Mouse (Mus musculus): Measurements from ENCODE around the gene Ptgis. TPM values are rescaled to one million over a fixed set of nuclear protein-coding genes. Genes with fewer than 3 reads are reported as not detected.

Gene Ptgis
- polyA plus RNA-seq, 1 experiment from 2014 or later, result 4.9 TPM

GRCm38 (mm10) chr2:167179301-167179700 is 61.1 kb downstream of the Ptgis start:
- WGBS, result 89% methylated on average over 10 of the region's 10 CpGs

DNA sequence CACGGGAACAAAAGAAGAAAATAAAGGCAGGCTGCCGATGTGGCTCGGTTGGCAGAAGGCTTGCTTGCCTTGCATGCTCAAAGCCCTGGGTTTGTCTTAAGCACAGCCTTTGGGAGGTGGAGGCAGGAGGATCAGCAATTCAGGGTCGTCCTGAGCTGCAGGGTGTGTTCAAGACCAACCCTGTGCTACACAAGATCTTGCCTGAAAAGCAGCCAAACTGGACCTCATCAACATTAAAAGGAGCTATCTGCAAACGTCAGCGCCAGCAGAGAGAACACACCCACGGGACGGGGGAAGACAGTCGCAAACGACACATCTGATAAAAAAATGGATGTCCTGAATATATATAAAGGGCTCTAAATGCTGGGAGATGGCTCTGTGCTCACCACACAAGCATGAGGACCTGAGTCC is 63.2 kb downstream of the Ptgis start:
- Histone ChIP-seq H3K4me2 (replicated peaks) (no peak overlapping the region), H3K27ac (no peak overlapping the region), H3K27me3 (ENCODE audit: control insufficient read depth, insufficient read depth, low read length) (no peaks in the 10 kb centered on the region), H3K9ac (no peak overlapping the region), H3K36me3 (replicated peaks; ENCODE audit: control insufficient read depth, insufficient read depth) (no peaks in the 10 kb centered on the region; the same call in 1 of the 2 replicates), H3K4me1 (replicated peaks; ENCODE audit: control insufficient read depth, insufficient read depth, low read length) (no peaks in the 10 kb centered on the region), H3K9me3 (ENCODE audit: control insufficient read depth, low read length) (no peaks in the 10 kb centered on the region), H3K4me3 (replicated peaks; ENCODE audit: low read length) (no peak overlapping the region)
- DNase-seq (ENCODE audit: low spot score) (no peak), ATAC-seq (ENCODE audit: low FRiP score) (no peak)
- WGBS, result 63% methylated on average over 10 of the region's 10 CpGs

More at GRCm38 (mm10) chr2:167179301-167179700, 61.1 kb downstream of the Ptgis start:
- Histone ChIP-seq H3K9me3 (ENCODE audit: control insufficient read depth, low read length) (no peaks in the 10 kb centered on the region), H3K36me3 (replicated peaks; ENCODE audit: control insufficient read depth, insufficient read depth) (peaks cover 4% of the 10 kb centered on the region; the same call in 1 of the 2 replicates), H3K27ac (no peak overlapping the region), H3K4me3 (replicated peaks; ENCODE audit: low read length) (no peak overlapping the region), H3K9ac (no peak overlapping the region), H3K4me1 (replicated peaks; ENCODE audit: control insufficient read depth, insufficient read depth, low read length) (0 out of 2 replicates have a peak, but pooled peaks cover 2% of the 10 kb centered on the region), H3K4me2 (replicated peaks) (no peak overlapping the region), H3K27me3 (ENCODE audit: control insufficient read depth, insufficient read depth, low read length) (no peaks in the 10 kb centered on the region)
- no peak for DNase-seq (ENCODE audit: low spot score)
- ATAC-seq (ENCODE audit: low FRiP score), result no peak

DNA sequence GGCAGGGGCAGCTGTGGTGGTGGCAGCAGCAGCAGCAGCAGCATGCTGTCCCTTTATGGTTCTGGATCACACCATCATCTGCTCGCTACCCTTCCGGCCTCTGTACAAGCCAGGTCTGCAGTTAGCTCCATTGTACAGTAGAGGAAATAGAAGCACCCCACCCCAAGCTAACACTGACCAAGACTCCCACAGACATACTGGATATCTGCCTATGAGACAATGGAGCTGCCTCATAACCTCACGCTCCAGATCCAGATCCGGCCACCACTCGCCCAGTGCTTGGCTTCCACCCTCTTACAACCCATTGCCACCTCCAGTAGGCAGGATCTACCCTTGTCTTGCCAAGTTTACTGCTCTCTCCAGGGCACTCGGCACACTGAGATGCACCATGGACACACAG is 65.1 kb downstream of the Ptgis start:
- Histone ChIP-seq H3K27me3 (ENCODE audit: control insufficient read depth, insufficient read depth, low read length) (no peaks in the 10 kb centered on the region), H3K4me1 (replicated peaks; ENCODE audit: control insufficient read depth, insufficient read depth, low read length) (no peaks in the 10 kb centered on the region), H3K4me3 (replicated peaks; ENCODE audit: low read length) (no peak overlapping the region), H3K9me3 (ENCODE audit: control insufficient read depth, low read length) (no peaks in the 10 kb centered on the region), H3K27ac (no peak overlapping the region), H3K4me2 (replicated peaks) (no peak overlapping the region), H3K36me3 (replicated peaks; ENCODE audit: control insufficient read depth, insufficient read depth) (no peaks in the 10 kb centered on the region; the same call in 1 of the 2 replicates), H3K9ac (no peak overlapping the region)
- 91% methylated on average over 6 of the region's 6 CpGs for WGBS
- DNase-seq (ENCODE audit: low spot score) (no peak), ATAC-seq (ENCODE audit: low FRiP score) (no peak)

GRCm38 (mm10) chr2:167173051-167173875 is 67.1 kb downstream of the Ptgis start:
- H3K4me1 ChIP-seq (replicated peaks; ENCODE audit: control insufficient read depth, insufficient read depth, low read length), result no peaks in the 10 kb centered on the region
- ATAC-seq (ENCODE audit: low FRiP score), result no peak
- no peak overlapping the region for H3K4me3 ChIP-seq (replicated peaks; ENCODE audit: low read length)
- 80% methylated on average over 5 of the region's 5 CpGs for WGBS
- no peak overlapping the region for H3K27ac ChIP-seq
- H3K27me3 ChIP-seq (ENCODE audit: control insufficient read depth, insufficient read depth, low read length), result no peaks in the 10 kb centered on the region
- no peak for DNase-seq (ENCODE audit: low spot score)
- no peaks in the 10 kb centered on the region; the same call in 1 of the 2 replicates for H3K36me3 ChIP-seq (replicated peaks; ENCODE audit: control insufficient read depth, insufficient read depth)
- H3K9ac ChIP-seq, result no peak overlapping the region
- no peak overlapping the region for H3K4me2 ChIP-seq (replicated peaks)
- no peaks in the 10 kb centered on the region for H3K9me3 ChIP-seq (ENCODE audit: control insufficient read depth, low read length)

- Histone ChIP-seq H3K4me2 (replicated peaks) (no peak overlapping the region), H3K27me3 (ENCODE audit: control insufficient read depth, insufficient read depth, low read length) (no peaks in the 10 kb centered on the region), H3K36me3 (replicated peaks; ENCODE audit: control insufficient read depth, insufficient read depth) (no peaks in the 10 kb centered on the region), H3K4me3 (replicated peaks; ENCODE audit: low read length) (no peak overlapping the region), H3K27ac (no peak overlapping the region), H3K9me3 (ENCODE audit: control insufficient read depth, low read length) (no peaks in the 10 kb centered on the region), H3K9ac (no peak overlapping the region), H3K4me1 (replicated peaks; ENCODE audit: control insufficient read depth, insufficient read depth, low read length) (no peaks in the 10 kb centered on the region)
- 65% methylated on average over 11 of the region's 11 CpGs for WGBS
- ATAC-seq (ENCODE audit: low FRiP score), result no peak
- DNase-seq (ENCODE audit: low spot score), result no peak
These were observed 72.7 kb downstream of the Ptgis start for GRCm38 (mm10) chr2:167167515-167168212.

DNA sequence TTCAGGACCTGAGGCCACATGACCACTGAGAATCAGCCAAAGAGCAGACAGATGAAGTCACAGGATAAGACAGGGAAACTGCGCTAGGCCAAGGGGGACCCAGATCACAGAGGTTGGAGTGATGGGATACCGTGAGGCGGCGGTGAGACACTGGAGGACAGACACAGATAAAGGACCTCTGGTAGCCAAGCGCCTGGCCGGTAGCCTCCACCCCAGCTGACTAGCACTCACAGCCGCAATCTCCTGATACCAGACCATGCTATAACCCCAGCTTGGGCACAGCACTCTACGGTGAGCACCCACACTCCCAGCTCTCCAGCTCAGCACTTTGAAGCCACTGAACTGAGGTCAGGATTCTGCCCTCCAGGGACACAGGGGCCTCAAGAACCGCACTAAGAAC is 76.8 kb downstream of the Ptgis start:
- H3K4me2 ChIP-seq (replicated peaks), result no peak overlapping the region
- H3K4me3 ChIP-seq (replicated peaks; ENCODE audit: low read length), result no peak overlapping the region
- H3K9ac ChIP-seq, result no peak overlapping the region
- H3K4me1 ChIP-seq (replicated peaks; ENCODE audit: control insufficient read depth, insufficient read depth, low read length), result no peaks in the 10 kb centered on the region
- no peaks in the 10 kb centered on the region for H3K27me3 ChIP-seq (ENCODE audit: control insufficient read depth, insufficient read depth, low read length)
- H3K27ac ChIP-seq, result no peak overlapping the region
- ATAC-seq (ENCODE audit: low FRiP score) (no peak), DNase-seq (ENCODE audit: low spot score) (no peak)
- no peaks in the 10 kb centered on the region for H3K36me3 ChIP-seq (replicated peaks; ENCODE audit: control insufficient read depth, insufficient read depth)
- WGBS, result 95% methylated on average over 9 of the region's 9 CpGs
- H3K9me3 ChIP-seq (ENCODE audit: control insufficient read depth, low read length), result no peaks in the 10 kb centered on the region

DNA sequence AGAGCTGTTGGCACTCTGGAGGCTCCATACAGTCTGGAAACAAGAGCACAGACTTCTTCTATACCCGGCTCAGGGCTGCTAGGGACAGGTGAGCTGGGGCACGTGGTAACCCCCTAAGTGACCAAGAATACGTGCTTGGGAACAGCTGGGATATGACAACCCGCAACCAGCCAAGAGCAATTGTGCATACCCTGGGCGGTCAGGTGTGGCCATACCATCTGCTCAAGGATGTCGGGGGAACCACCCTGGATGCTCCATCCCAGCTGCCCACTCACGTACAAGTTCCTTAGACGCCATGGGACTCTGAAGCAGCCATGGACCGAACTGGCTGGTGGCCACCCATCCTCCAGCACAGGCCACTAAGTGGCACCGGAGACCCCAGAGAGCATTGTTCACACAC is 77.3 kb downstream of the Ptgis start:
- Histone ChIP-seq H3K27ac (no peak overlapping the region), H3K9ac (no peak overlapping the region), H3K4me1 (replicated peaks; ENCODE audit: control insufficient read depth, insufficient read depth, low read length) (no peaks in the 10 kb centered on the region), H3K9me3 (ENCODE audit: control insufficient read depth, low read length) (no peaks in the 10 kb centered on the region), H3K4me3 (replicated peaks; ENCODE audit: low read length) (no peak overlapping the region), H3K36me3 (replicated peaks; ENCODE audit: control insufficient read depth, insufficient read depth) (no peaks in the 10 kb centered on the region), H3K27me3 (ENCODE audit: control insufficient read depth, insufficient read depth, low read length) (no peaks in the 10 kb centered on the region), H3K4me2 (replicated peaks) (no peak overlapping the region)
- ATAC-seq (ENCODE audit: low FRiP score) (no peak), DNase-seq (ENCODE audit: low spot score) (no peak)
- 84% methylated on average over 10 of the region's 10 CpGs for WGBS

DNA sequence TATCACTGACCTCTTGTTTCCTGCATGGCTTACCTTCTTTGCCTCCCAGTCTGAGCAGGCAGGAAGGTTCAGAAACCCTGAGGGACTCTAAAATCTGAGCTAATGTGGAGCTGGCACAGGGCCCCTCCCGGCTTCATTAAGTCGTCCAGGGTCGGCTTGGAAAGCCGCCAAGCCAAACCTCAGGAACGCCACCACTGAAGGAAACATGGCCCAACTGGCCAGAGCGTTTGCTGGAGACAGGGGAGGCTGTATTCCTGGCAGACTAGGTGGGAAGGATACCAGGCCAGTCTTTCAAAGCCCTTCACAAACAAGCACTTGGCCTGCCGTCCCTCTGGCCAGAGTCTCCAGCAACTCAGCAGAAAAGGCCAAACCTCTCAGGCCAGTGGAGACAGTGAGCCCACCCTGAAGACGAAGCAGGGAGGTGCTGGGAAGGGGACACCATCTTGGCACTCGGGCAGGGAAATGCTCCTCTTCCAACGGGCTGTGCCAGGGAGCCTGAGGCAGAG is 77.8 kb downstream of the Ptgis start:
- ATAC-seq (ENCODE audit: low FRiP score), result no peak
- no peaks in the 10 kb centered on the region for H3K9me3 ChIP-seq (ENCODE audit: control insufficient read depth, low read length)
- no peaks in the 10 kb centered on the region for H3K4me1 ChIP-seq (replicated peaks; ENCODE audit: control insufficient read depth, insufficient read depth, low read length)
- no peak overlapping the region for H3K27ac ChIP-seq
- DNase-seq (ENCODE audit: low spot score), result peak; percentile 38
- 68% methylated on average over 10 of the region's 10 CpGs for WGBS
- H3K4me2 ChIP-seq (replicated peaks), result no peak overlapping the region
- H3K4me3 ChIP-seq (replicated peaks; ENCODE audit: low read length), result no peak overlapping the region
- H3K27me3 ChIP-seq (ENCODE audit: control insufficient read depth, insufficient read depth, low read length), result no peaks in the 10 kb centered on the region
- no peaks in the 10 kb centered on the region for H3K36me3 ChIP-seq (replicated peaks; ENCODE audit: control insufficient read depth, insufficient read depth)
- no peak overlapping the region for H3K9ac ChIP-seq

GRCm38 (mm10) chr2:167159721-167160120 is 80.7 kb downstream of the Ptgis start:
- no peak overlapping the region for H3K9ac ChIP-seq
- DNase-seq (ENCODE audit: low spot score), result no peak
- no peak for ATAC-seq (ENCODE audit: low FRiP score)
- H3K4me1 ChIP-seq (replicated peaks; ENCODE audit: control insufficient read depth, insufficient read depth, low read length), result peaks cover 11% of the 10 kb centered on the region
- H3K9me3 ChIP-seq (ENCODE audit: control insufficient read depth, low read length), result no peaks in the 10 kb centered on the region
- no peaks in the 10 kb centered on the region for H3K36me3 ChIP-seq (replicated peaks; ENCODE audit: control insufficient read depth, insufficient read depth)
- no peaks in the 10 kb centered on the region for H3K27me3 ChIP-seq (ENCODE audit: control insufficient read depth, insufficient read depth, low read length)
- no peak overlapping the region for H3K4me2 ChIP-seq (replicated peaks)
- WGBS, result 92% methylated on average over 4 of the region's 4 CpGs
- no peak overlapping the region for H3K4me3 ChIP-seq (replicated peaks; ENCODE audit: low read length)
- no peak overlapping the region for H3K27ac ChIP-seq
